Mouse (Mus musculus) heart, postnatal 0 days (tissue): ENCODE data around the gene Smim6. TPM values are rescaled to one million over a fixed set of nuclear protein-coding genes. Genes with fewer than 3 reads are reported as not detected.

Source experiments
- ATAC-seq: fragments of 200-750 bp; cut with Nextera tagmentation; 2 replicates; pipeline ENCODE4 v1.8.0; 2017; ENCODE audit warnings: low read depth, moderate number of reproducible peaks, moderate library complexity; ENCODE audit not compliant: insufficient read depth
- DNase-seq: peaks from one replicate; pipeline ENCODE4 v3.0.0-alpha.2; 2016; ENCODE audit warnings: low spot score
- H3K27ac ChIP-seq: fragments of 300-500 bp; sonication (generic); 2 replicates; pipeline ENCODE4 v1.5.1; 2014; ENCODE audit warnings: low read depth, mild to moderate bottlenecking
- H3K27me3 ChIP-seq: fragments of 300-500 bp; sonication (generic); 2 replicates; pipeline ENCODE4 v1.6.1; 2014; ENCODE audit warnings: low read length, mixed read lengths; ENCODE audit not compliant: control insufficient read depth, insufficient read depth
- H3K36me3 ChIP-seq: fragments of 300-500 bp; sonication (generic); replicated peaks from 2 replicates; pipeline ENCODE4 v1.6.1; 2014; ENCODE audit warnings: low read length, mixed read lengths; ENCODE audit not compliant: control insufficient read depth, insufficient read depth
- H3K4me1 ChIP-seq: fragments of 300-500 bp; sonication (generic); 2 replicates; pipeline ENCODE4 v1.6.1; 2014; ENCODE audit warnings: antibody characterized with exemption; ENCODE audit not compliant: control insufficient read depth, insufficient read depth
- H3K4me2 ChIP-seq: fragments of 300-500 bp; sonication (generic); 2 replicates; pipeline ENCODE4 v1.6.1; 2014; ENCODE audit warnings: low read depth, mild to moderate bottlenecking, low read length, moderate library complexity
- H3K4me3 ChIP-seq: fragments of 300-500 bp; sonication (generic); 2 replicates; pipeline ENCODE4 v1.5.1; 2014; ENCODE audit warnings: low read depth, low read length
- H3K9ac ChIP-seq: fragments of 300-500 bp; sonication (generic); replicated peaks from 2 replicates; pipeline ENCODE4 v1.6.1; 2014; ENCODE audit warnings: low read depth, low read length, mixed read lengths
- H3K9me3 ChIP-seq: fragments of 300-500 bp; sonication (generic); replicated peaks from 2 replicates; pipeline ENCODE4 v1.6.1; 2016; ENCODE audit warnings: low read length; ENCODE audit not compliant: control insufficient read depth
- CTCF ChIP-seq: IDR thresholded peaks from 2 replicates; pipeline ENCODE4 v1.5.1; 2016; ENCODE audit warnings: antibody characterized with exemption, control low read depth, low read depth
- EP300 ChIP-seq: IDR thresholded peaks from 2 replicates; pipeline ENCODE4 v1.6.1; 2016; ENCODE audit warnings: antibody characterized with exemption, low read depth
- WGBS: fragments of 180-500 bp; shearing (Covaris S2); extraction: QIAGEN DNeasy Blood & Tissue Kit; methylation state at CpG from one replicate; pipeline ENCODE4 v1.1.7; 2014; 5-methylcytosine and 5-hydroxymethylcytosine counted together
- polyA plus RNA-seq: library from polyadenylated mRNA; unstranded; fragments of >200 nt; fragmentation: Nextera tagmentation; extraction: Ambion mirVana; gene quantifications from 2 replicates; pipeline ENCODE4 v1.2.1, GENCODE M21; 2015
- total RNA-seq: library from RNA; depleted of rRNA; stranded (reverse); fragments of >200 nt; gene quantifications from 2 replicates; pipeline ENCODE4 v1.2.3, GENCODE M21; 2014; ENCODE audit warnings: low replicate concordance

Gene Smim6
- total and polyA plus RNA-seq, 2 experiments from 2014 or later = 0.98 TPM; not detected in 1

GRCm38 (mm10) chr11:115904956-115905790, 6.6 kb upstream of the Smim6 start:
- Histone ChIP-seq H3K4me3 (no peak overlapping the region), H3K36me3 (peaks cover 30% of the 10 kb centered on the region), H3K4me2 (no peak overlapping the region), H3K9me3 (no peaks in the 10 kb centered on the region), H3K4me1 (peaks cover 42% of the 10 kb centered on the region), H3K9ac (0 out of 2 replicates have a peak overlapping the region, but pooled peaks have one; percentile 34), H3K27ac (peak overlapping the region; percentile 98; the same call in 1 of the 2 replicates), H3K27me3 (no peaks in the 10 kb centered on the region)
- 62% methylated on average over 16 of the region's 16 CpGs for WGBS
- DNase-seq (no peak), ATAC-seq (no peak)
- TF ChIP-seq EP300 = no peak
- TF ChIP-seq CTCF = no peak

- Histone ChIP-seq H3K4me2 (no peak overlapping the region), H3K9ac (no peak overlapping the region), H3K27me3 (no peaks in the 10 kb centered on the region), H3K36me3 (peaks cover 30% of the 10 kb centered on the region), H3K4me1 (peaks cover 47% of the 10 kb centered on the region), H3K4me3 (no peak overlapping the region), H3K27ac (0 out of 2 replicates have a peak overlapping the region, but pooled peaks have one; percentile 98), H3K9me3 (no peaks in the 10 kb centered on the region)
- ATAC-seq (no peak), DNase-seq (no peak)
- TF ChIP-seq CTCF = no peak
- TF ChIP-seq EP300 = no peak
- whole genome bisulfite sequencing = 85% methylated on average over 3 of the region's 3 CpGs
Measured at GRCm38 (mm10) chr11:115906116-115906515, 5.7 kb upstream of the Smim6 start.

- H3K9me3 ChIP-seq = no peaks in the 10 kb centered on the region
- no peak overlapping the region for H3K27ac ChIP-seq
- H3K9ac ChIP-seq = no peak overlapping the region
- no peak overlapping the region for H3K4me2 ChIP-seq
- H3K36me3 ChIP-seq = peaks cover 30% of the 10 kb centered on the region
- DNase-seq = no peak
- peaks cover 47% of the 10 kb centered on the region for H3K4me1 ChIP-seq
- 87% methylated on average over 5 of the region's 5 CpGs for WGBS
- no peak overlapping the region for H3K4me3 ChIP-seq
- TF ChIP-seq EP300 (no peak), CTCF (no peak)
- no peaks in the 10 kb centered on the region for H3K27me3 ChIP-seq
- ATAC-seq = no peak
Measured at GRCm38 (mm10) chr11:115906521-115906920, 5.3 kb upstream of the Smim6 start.

- H3K27me3 ChIP-seq = no peaks in the 10 kb centered on the region
- no peaks in the 10 kb centered on the region for H3K9me3 ChIP-seq
- 27% methylated on average over 5 of the region's 5 CpGs for WGBS
- H3K4me3 ChIP-seq = no peak overlapping the region
- DNase-seq (peak; percentile 57), ATAC-seq (peak; percentile 74)
- peaks cover 15% of the 10 kb centered on the region; the same call in 1 of the 2 replicates for H3K4me1 ChIP-seq
- no peak overlapping the region for H3K9ac ChIP-seq
- H3K36me3 ChIP-seq = peaks cover 29% of the 10 kb centered on the region
- H3K4me2 ChIP-seq = no peak overlapping the region
- H3K27ac ChIP-seq = peak overlapping the region; percentile 58
- TF ChIP-seq CTCF (no peak), EP300 (0 out of 2 replicates have a peak, but pooled peaks have one; percentile 46)
Measured at GRCm38 (mm10) chr11:115911134-115911561, 669 bp upstream of the Smim6 start.

- Histone ChIP-seq H3K36me3 (peaks cover 21% of the 10 kb centered on the region), H3K9ac (no peak overlapping the region), H3K4me2 (no peak overlapping the region), H3K27ac (no peak overlapping the region), H3K9me3 (no peaks in the 10 kb centered on the region), H3K27me3 (no peaks in the 10 kb centered on the region), H3K4me1 (peaks cover 6% of the 10 kb centered on the region; the same call in 1 of the 2 replicates), H3K4me3 (no peak overlapping the region)
- WGBS = 91% methylated on average over 4 of the region's 4 CpGs
- ATAC-seq (no peak), DNase-seq (no peak)
- no peak for TF ChIP-seq CTCF
- no peak for TF ChIP-seq EP300
Measured at GRCm38 (mm10) chr11:115916579-115916978, 4.8 kb downstream of the Smim6 start.
